Mouse (Mus musculus) urinary bladder, postnatal 36 days (tissue): ENCODE data around the gene Gm20388.
A peak's percentile ranks its signal among the peaks of the same experiment; 100 is the strongest.

Experiments
- DNase-seq, 2 experiments: peaks; one replicate each; pipeline ENCODE4 v3.0.0; 2022; ENCODE audit warnings: low spot score in 2 of 2, mixed read lengths in 1 of 2

Gene Gm20388

GRCm38 (mm10) chr8:121233196-121233595, 1322.6 kb downstream of the Gm20388 start:
- DNase-seq, result no peak

GRCm38 (mm10) chr8:121234915-121235314, 1324.3 kb downstream of the Gm20388 start:
- DNase-seq, result no peak

DNA sequence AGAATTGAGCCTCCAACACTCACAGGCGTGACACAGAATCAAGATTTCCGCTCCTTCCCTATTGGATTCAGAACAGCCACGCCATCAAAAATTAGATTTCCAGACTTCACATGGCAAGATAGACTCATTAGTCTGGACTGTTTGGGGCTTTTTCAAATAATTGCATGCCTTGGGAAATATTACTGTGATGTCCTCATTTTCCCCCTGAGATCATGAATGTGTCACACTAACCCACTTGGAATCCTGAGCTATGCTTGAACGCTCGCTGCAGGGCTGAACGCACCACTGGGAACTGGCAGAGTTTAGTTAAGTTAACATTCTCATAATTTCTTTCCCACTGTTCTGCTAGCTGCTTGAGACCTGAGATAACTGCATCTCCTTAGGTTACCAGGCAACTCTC, 1329.0 kb downstream of the Gm20388 start:
- DNase-seq, result no peak

GRCm38 (mm10) chr8:121241761-121242552, 1331.3 kb downstream of the Gm20388 start:
- DNase-seq, result peak in 1 of 2 experiments; percentile 30

DNA sequence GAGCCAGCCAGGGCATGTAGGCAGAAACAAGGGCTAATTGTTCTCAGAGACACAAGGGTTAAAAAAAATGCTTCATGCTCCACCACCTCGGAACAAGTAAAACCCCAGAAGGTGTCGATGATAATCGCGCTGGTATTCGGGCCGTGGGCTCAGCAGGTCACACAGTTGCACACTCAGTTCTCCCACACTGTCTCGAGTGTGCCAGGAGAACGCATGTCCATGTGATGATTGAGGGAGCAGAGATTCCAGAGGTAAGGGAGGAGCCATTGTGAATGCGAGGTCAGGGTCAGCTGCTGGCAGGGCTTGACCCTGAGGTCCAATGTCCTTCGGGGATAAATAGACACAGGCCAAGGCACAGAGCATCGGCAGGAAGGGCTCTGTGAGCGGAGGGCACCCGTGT, 1332.0 kb downstream of the Gm20388 start:
- DNase-seq, result no peak

GRCm38 (mm10) chr8:121248823-121249222, 1338.2 kb downstream of the Gm20388 start:
- DNase-seq, result peak in 1 of 2 experiments; percentile 24

GRCm38 (mm10) chr8:121249433-121249832, 1338.8 kb downstream of the Gm20388 start:
- DNase-seq, result no peak

DNA sequence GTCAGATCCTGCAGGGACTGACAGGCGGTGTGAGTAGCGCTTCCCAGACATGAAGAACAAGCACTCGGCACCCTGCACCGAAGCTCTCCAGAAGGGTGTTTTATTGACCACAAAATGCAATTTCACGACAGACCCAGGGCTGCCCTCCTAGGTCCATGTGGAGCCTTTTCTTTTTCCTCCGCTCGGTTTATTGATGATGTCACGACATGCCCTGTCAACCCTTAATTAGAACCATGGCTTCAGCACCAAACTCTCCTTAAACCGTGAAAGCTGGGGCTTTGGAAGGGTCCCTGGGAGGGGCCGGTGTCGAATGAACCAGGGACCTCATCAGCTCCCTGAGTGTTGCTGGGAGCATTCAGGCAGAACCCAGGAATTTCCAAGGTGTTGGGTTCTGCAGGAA, 1340.4 kb downstream of the Gm20388 start:
- no peak for DNase-seq

DNA sequence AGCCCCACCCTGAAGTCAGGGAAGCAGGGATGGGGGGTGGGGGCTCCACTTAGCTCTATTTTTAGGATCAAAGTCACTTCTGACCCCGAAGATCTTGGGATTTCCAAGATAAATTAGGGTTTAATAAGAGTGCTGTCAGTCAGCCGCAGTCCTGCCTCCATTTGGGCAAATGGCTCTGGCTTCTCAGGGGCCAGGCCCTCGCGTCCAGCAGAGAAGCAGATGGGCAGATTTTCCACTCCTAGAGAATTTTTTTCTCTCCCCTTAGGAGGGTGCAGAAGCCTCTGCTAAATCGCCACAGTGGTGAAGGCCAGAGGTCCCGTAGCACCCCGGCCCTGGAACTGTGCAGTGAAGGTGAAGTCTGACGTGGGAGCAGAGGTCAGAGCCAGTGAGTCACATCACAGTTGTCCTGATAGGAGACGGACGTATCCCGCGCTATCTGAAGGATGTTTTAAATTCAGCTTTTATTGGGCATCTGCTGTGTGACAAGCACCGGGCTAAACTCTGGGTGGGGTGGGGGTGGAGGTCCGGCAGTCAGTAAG, 1345.2 kb downstream of the Gm20388 start:
- no peak for DNase-seq

DNA sequence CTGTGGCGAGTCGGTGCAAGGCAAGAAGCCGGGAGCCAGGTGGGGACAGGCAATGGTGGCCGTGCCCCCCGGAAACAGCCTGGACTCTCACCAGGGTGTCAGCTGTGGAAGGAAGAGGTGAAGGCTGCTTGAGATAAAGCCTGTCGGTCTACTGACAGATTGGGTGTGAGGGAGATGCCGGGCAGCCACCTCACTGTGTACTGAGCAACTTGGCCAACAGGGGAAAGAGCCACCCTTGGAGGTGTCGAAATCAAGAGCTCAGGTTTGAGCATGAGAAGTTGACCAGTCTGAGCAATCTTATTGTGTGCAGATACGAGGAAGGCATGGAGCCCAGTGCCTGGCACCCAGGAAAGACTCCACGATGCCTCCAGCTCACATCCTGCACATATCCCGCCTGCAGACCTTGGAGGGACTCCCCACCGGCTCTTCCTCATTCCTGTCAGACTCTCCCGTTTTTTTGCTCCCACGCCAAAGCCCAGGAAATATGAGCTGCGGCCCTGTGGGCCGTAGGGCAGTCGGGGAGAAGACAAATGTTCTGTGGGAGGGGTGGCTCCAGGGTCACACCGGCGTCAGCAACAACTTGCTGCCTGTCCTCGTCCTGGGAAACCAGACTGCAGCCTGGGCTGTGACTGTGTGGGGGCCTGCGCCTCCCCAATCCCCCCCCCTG, 1347.6 kb downstream of the Gm20388 start:
- peak in 1 of 2 experiments; percentile 30 for DNase-seq

- peak; percentile 38 to 54 for DNase-seq
Measured at GRCm38 (mm10) chr8:121262728-121263389, 1352.2 kb downstream of the Gm20388 start.

DNA sequence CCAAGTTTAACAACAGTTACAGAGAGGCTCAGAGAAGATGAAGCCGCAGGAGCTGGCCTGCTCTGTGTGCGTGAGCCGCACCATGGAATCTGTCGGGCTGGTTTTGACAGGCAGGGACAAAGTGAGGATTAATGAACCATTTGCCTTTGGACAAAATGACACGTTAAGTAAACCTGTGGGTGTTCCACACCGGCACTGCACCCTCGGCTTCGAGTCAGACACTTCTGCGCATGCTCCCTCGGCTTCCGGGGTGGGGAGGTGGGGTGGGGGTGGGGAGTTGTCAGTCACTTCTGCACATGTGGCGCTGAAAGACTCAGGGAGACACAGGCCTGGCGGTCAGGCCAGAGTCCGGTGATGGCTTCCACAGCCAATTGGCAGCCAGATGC, 1352.7 kb downstream of the Gm20388 start:
- DNase-seq, result peak in 1 of 2 experiments; percentile 43

GRCm38 (mm10) chr8:121264260-121264659, 1353.6 kb downstream of the Gm20388 start:
- peak; percentile 57 to 70 for DNase-seq

GRCm38 (mm10) chr8:121271542-121271941, 1360.9 kb downstream of the Gm20388 start:
- no peak for DNase-seq

DNA sequence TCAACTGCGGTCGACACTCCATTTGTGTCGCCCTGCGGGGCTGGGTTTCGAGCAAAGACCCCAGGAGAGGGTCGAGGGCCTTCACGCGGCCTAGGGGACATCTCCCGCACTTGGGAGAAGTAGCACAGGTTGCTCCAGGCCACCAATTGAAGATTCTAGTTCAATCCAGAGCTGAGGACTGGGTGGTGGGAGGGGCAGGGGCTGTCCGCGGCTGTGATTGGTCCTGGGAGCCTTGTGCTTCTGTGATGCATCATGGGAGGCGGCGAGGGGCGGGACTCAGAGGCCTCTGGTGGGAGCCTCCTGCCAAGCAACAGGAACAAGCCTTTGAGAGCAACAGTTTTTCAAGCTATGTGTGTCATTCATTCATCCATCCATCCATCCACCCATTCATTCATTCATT, 1362.6 kb downstream of the Gm20388 start:
- DNase-seq, result no peak

DNA sequence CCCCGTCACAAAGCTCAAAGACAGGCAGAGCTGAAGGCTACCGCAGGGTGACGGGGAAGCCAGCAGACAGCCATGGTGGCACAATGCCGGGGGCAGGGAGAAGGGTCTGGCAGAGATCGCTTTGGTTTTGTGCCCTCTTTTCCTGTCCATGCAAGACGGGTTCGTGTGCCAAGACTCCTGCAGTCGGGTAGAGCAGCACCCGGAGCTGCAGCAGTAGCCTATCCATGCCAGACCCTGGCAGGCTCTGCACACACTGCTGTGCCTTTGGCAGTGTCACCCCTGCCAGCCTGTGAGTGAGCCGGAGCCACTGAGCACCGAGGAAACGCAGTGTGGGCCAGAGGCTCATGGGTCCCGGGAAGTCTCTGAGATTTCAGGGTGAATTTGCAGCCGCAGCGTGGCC, 1363.0 kb downstream of the Gm20388 start:
- no peak for DNase-seq

GRCm38 (mm10) chr8:121280414-121280813, 1369.8 kb downstream of the Gm20388 start:
- DNase-seq, result no peak

GRCm38 (mm10) chr8:121289346-121289745, 1378.7 kb downstream of the Gm20388 start:
- DNase-seq, result no peak

DNA sequence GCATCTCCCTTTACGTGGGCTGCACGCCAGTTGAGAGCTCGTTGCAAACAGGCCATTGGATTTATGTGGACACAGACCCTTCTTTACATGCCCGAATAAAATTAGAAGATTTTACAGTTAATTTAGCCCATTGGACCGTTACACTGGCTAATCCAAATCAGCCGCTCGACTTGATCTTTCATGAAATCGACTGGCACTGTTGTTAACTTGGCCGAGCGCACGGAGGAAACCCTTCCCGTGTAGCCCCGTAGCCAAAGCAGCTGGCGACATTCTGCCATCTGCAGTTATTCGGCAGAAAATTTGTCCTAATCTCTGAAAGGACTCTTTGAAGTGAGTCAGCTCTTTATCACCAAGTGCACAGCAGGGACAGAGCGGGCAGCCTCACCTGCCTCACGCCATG, 1379.9 kb downstream of the Gm20388 start:
- no peak for DNase-seq

GRCm38 (mm10) chr8:121293418-121293817, 1382.8 kb downstream of the Gm20388 start:
- no peak for DNase-seq

DNA sequence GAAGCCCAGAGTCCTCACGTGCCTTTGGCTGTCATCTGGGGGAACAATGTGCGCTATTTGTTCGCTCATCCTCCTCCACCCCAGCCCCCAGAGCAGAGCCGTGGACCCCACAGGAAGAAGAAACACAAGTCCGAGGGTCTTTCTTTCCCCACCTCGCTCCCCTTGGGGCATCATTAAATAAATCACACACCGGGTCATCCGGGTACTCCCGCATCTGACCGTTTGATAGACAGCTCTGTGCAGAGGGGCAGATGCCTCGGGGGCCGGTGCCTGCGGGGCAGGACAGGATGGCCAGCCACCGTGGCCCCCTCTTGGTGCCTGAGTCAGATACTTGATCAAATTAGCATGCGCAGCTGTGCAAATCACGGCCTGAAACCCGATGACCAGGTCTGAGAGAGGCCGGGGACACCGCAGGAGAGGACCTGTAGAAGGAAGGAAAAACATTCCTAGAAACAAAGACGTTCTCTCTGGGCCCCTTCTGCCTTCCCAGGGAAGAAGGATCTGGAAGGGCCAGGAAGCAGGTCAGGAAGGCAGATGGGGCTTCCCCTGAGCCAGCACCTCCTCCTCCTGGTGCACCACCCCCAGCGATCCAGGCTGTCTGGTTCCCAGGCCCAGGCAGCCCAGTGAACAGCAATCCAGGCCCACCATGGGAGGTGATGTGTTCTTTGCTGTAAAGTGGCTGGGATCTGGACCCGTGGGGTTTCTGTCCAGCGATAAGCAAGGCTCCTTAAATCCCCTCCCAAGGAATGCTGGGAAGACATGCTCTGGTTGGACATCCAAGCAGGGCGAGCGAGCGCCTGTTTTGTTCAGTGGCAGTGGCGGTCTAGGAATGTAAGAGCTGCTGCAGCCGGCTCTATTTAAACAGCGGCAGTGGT, 1383.8 kb downstream of the Gm20388 start:
- DNase-seq, result no peak
